In genomic region chr16:33154992-33155391, GRCm38 (mm10) we compare ENCODE assay signal across 9 mouse cellular contexts. TPM values are rescaled to one million over a fixed set of nuclear protein-coding genes. Genes with fewer than 3 reads are reported as not detected.
DNase-seq lines count a peak whose midpoint lies in the region; ATAC-seq lines count a peak whose summit lies in the region.
"Had no signal": no experiment of that assay in that cellular context is flagged by ENCODE, and none has a peak within 500 bp of the region (broad histone marks: within the 10 kb centered on the region; RNA-seq: fewer than 3 reads in every experiment).

No protein-coding gene starts in this region.

- ATAC-seq in granulocyte monocyte progenitor cell, adult 5-6 weeks (replicated peaks; ENCODE audit: poor library complexity, severe bottlenecking) = no peak

- H3K27me3 ChIP-seq in splenic B cell, adult 2 months (ENCODE audit: control insufficient read depth, insufficient read depth, low read length, poor library complexity, severe bottlenecking) = no peaks in the 10 kb centered on the region; the same call in 1 of the 2 replicates
- H3K27me3 ChIP-seq: limb, embryonic 15.5 days had no signal

- H3K36me3 ChIP-seq in splenic B cell, adult 2 months (ENCODE audit: control insufficient read depth, insufficient read depth, low read length, poor library complexity, severe bottlenecking) = no peaks in the 10 kb centered on the region
- H3K36me3 ChIP-seq: limb, embryonic 15.5 days had no signal

- peak; percentile 53 for DNase-seq in layer of hippocampus, adult 11-12 months (ENCODE audit: low spot score)
- no peak for DNase-seq in layer of hippocampus, postnatal 25 days (ENCODE audit: extremely low spot score in 1 of 2, low spot score in 1 of 2)
- peak; percentile 24 to 50 for DNase-seq in CD8-positive naive resting alpha-beta T cell, adult 2 months (ENCODE audit: low read depth in 2 of 2, low spot score in 2 of 2)
- DNase-seq in NIH3T3 (ENCODE audit: low read depth) = peak; percentile 74
- DNase-seq in forelimb bud, embryonic 11.5 days (ENCODE audit: low read depth, low spot score) = peak; percentile 57
- peak; percentile 74 for DNase-seq in splenic B cell, adult 2 months (ENCODE audit: low read depth, low spot score)
- DNase-seq in gastrocnemius, adult 8-10 months (ENCODE audit: low spot score in 2 of 2) = no peak

RNA-seq across cellular contexts. Expression of gene Osbpl11, which starts 29.9 kb away (rescaled TPM):
- 10 to 100 TPM; 19.3 to 19.6 TPM for total RNA-seq in layer of hippocampus, postnatal 25 days (2021)
- total RNA-seq in gastrocnemius, adult 8-10 months (2022) = 10 to 100 TPM; 12.2 to 15.4 (median 15.0) TPM
- total RNA-seq in granulocyte monocyte progenitor cell, adult 5-6 weeks (2014; fragmentation: Nextera tagmentation) = 8.0 and 12.8 TPM in 2 replicates
- 16.7 and 22.3 TPM in 2 replicates for total RNA-seq in granulocyte monocyte progenitor cell, adult 5-6 weeks (2017)

Comparison
In these comparisons a context has a peak if more than half of its experiments do, and no peak if none do; other contexts are left out.
1. DNase-seq: peak in layer of hippocampus, adult 11-12 months (single experiment), CD8-positive naive resting alpha-beta T cell, adult 2 months (2 of 2), NIH3T3 (single experiment), forelimb bud, embryonic 11.5 days (single experiment) and splenic B cell, adult 2 months (single experiment); none in layer of hippocampus, postnatal 25 days (0 of 2) and gastrocnemius, adult 8-10 months (0 of 2).